Mouse (Mus musculus): ENCODE results near the gene Angptl7. TPM values are rescaled to one million over a fixed set of nuclear protein-coding genes. Genes with fewer than 3 reads are reported as not detected.

Angptl7 gene
- total and polyA plus RNA-seq, 2 experiments from 2014 or later: 0.21 to 0.52 TPM

DNA sequence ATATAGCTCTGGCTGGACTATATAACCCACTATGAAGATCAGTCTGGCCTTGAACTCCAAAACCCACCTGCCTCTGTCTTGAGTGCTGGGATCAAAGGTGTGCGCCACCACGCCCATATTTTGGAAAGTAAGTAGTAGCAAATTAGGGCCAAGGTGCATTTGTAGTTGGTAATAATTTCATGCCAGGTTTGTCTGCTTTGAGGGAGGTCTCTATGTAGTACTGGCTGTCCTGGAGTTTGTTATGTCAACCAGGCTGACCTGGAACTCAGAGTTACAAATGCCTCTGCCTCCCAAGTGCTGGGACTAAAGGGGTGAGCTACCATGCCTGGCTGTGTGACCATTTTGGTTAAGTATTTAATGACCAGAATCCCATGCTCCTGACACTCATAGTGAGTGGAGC lies 20.0 kb downstream of the Angptl7 start:
- no peak for ATAC-seq
- no peaks in the 10 kb centered on the region for H3K27me3 ChIP-seq (ENCODE audit: insufficient read depth, low read length)
- no peak overlapping the region for H3K9ac ChIP-seq
- H3K36me3 ChIP-seq (ENCODE audit: insufficient read depth): peaks cover 92% of the 10 kb centered on the region
- no peak overlapping the region for H3K4me3 ChIP-seq (ENCODE audit: low read depth, low read length)
- no peaks in the 10 kb centered on the region for H3K9me3 ChIP-seq (ENCODE audit: low read length)
- no peak for TF ChIP-seq CTCF (IDR thresholded peaks at IDR 0.05; ENCODE audit: low read depth)
- no peak overlapping the region for H3K4me2 ChIP-seq (ENCODE audit: low read depth)
- 99% methylated on average over 2 of the region's 2 CpGs for WGBS
- no peak for DNase-seq
- H3K27ac ChIP-seq (ENCODE audit: low read depth, low read length): no peak overlapping the region
- H3K4me1 ChIP-seq (ENCODE audit: insufficient read depth): no peaks in the 10 kb centered on the region

GRCm38 (mm10) chr4:148473496-148473895 lies 26.8 kb downstream of the Angptl7 start:
- H3K9me3 ChIP-seq (ENCODE audit: low read length): no peaks in the 10 kb centered on the region
- no peak overlapping the region for H3K9ac ChIP-seq
- H3K27me3 ChIP-seq (ENCODE audit: insufficient read depth, low read length): no peaks in the 10 kb centered on the region
- no peaks in the 10 kb centered on the region for H3K4me1 ChIP-seq (ENCODE audit: insufficient read depth)
- peaks cover 87% of the 10 kb centered on the region for H3K36me3 ChIP-seq (ENCODE audit: insufficient read depth)
- ATAC-seq: no peak
- no peak overlapping the region for H3K4me3 ChIP-seq (ENCODE audit: low read depth, low read length)
- H3K27ac ChIP-seq (ENCODE audit: low read depth, low read length): no peak overlapping the region
- H3K4me2 ChIP-seq (ENCODE audit: low read depth): no peak overlapping the region
- no peak for DNase-seq
- WGBS: 62% methylated on average over 5 of the region's 5 CpGs
- TF ChIP-seq CTCF (IDR thresholded peaks at IDR 0.05; ENCODE audit: low read depth): no peak

- no peak overlapping the region for H3K4me2 ChIP-seq (ENCODE audit: low read depth)
- ATAC-seq (no peak), DNase-seq (no peak)
- no peak overlapping the region for H3K4me3 ChIP-seq (ENCODE audit: low read depth, low read length)
- no peak for TF ChIP-seq CTCF (IDR thresholded peaks at IDR 0.05; ENCODE audit: low read depth)
- no peaks in the 10 kb centered on the region for H3K27me3 ChIP-seq (ENCODE audit: insufficient read depth, low read length)
- H3K9ac ChIP-seq: no peak overlapping the region
- H3K9me3 ChIP-seq (ENCODE audit: low read length): no peaks in the 10 kb centered on the region
- H3K36me3 ChIP-seq (ENCODE audit: insufficient read depth): peaks cover 90% of the 10 kb centered on the region
- 91% methylated on average over 8 of the region's 8 CpGs for WGBS
- H3K27ac ChIP-seq (ENCODE audit: low read depth, low read length): no peak overlapping the region
- H3K4me1 ChIP-seq (ENCODE audit: insufficient read depth): no peaks in the 10 kb centered on the region
These were observed 27.7 kb downstream of the Angptl7 start for GRCm38 (mm10) chr4:148472436-148473174.

GRCm38 (mm10) chr4:148471363-148471806 lies 28.9 kb downstream of the Angptl7 start:
- no peaks in the 10 kb centered on the region for H3K27me3 ChIP-seq (ENCODE audit: insufficient read depth, low read length)
- H3K4me2 ChIP-seq (ENCODE audit: low read depth): no peak overlapping the region
- no peaks in the 10 kb centered on the region for H3K4me1 ChIP-seq (ENCODE audit: insufficient read depth)
- TF ChIP-seq CTCF (IDR thresholded peaks at IDR 0.05; ENCODE audit: low read depth): no peak
- H3K27ac ChIP-seq (ENCODE audit: low read depth, low read length): no peak overlapping the region
- DNase-seq (no peak), ATAC-seq (no peak)
- no peak overlapping the region for H3K4me3 ChIP-seq (ENCODE audit: low read depth, low read length)
- H3K36me3 ChIP-seq (ENCODE audit: insufficient read depth): peaks cover 88% of the 10 kb centered on the region
- no peak overlapping the region for H3K9ac ChIP-seq
- 78% methylated on average over 10 of the region's 10 CpGs for WGBS
- no peaks in the 10 kb centered on the region for H3K9me3 ChIP-seq (ENCODE audit: low read length)

DNA sequence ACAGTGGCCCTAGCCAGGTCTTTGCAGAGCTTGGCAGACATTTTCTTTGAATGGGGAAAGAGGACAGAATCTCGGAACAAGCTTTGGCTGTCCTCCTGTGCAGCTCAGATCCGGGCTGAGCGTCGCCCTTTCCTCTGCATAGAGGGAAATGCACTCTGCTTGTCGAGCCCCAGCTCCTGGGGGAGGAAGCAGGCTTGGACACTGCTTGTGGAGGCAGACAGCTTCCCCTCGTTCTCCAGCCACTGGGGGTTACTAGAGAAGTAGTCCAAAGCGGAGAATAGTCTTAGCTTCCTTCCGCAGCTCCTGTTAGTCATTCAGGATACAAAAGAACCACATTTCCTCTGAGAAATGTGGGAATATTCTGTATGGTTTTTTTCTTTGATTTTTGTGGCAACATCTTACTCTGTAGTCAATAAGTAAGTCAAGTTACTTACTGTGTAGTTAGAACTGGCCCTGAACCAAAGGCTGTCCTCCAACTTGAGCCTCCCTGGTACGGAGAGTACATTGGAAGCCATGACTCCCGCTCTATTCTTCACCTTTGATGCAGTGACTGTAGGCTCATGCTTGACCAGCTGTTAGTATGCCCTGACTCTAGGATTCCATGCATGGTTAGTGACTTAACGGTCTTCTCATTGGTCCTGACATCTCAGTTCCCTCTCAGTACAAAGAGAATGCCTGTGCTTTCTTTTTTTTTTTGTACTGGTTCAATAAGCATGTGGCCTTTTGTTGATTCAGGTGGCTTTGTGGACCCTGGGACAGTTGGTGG lies 30.6 kb downstream of the Angptl7 start:
- Histone ChIP-seq H3K4me2 (ENCODE audit: low read depth) (no peak overlapping the region), H3K9me3 (ENCODE audit: low read length) (no peaks in the 10 kb centered on the region), H3K27me3 (ENCODE audit: insufficient read depth, low read length) (no peaks in the 10 kb centered on the region), H3K36me3 (ENCODE audit: insufficient read depth) (peaks cover 90% of the 10 kb centered on the region), H3K9ac (no peak overlapping the region), H3K27ac (ENCODE audit: low read depth, low read length) (no peak overlapping the region), H3K4me3 (ENCODE audit: low read depth, low read length) (no peak overlapping the region), H3K4me1 (ENCODE audit: insufficient read depth) (no peaks in the 10 kb centered on the region)
- no peak for ATAC-seq
- 92% methylated on average over 11 of the region's 11 CpGs for WGBS
- no peak for TF ChIP-seq CTCF (IDR thresholded peaks at IDR 0.05; ENCODE audit: low read depth)
- no peak for DNase-seq

DNA sequence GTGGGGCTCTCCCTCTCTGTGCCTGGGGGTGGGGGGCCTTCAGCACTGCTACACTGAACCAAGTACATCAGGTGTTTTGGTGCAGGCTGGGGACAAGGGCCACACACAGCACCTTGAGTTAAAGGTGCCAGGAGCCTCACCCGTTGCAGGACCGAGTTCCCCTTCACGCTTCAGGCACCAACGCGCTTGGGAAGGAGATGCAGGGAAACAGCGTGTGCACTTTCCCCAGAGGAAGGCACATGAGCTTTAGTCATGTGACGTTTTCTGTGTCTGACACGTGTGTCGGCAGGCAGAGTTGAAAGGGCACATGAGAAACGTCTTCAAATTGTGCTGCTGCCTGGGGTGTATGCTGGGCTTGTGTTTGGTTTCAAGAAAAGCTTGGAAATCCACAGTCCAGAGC lies 31.9 kb downstream of the Angptl7 start:
- 89% methylated on average over 10 of the region's 10 CpGs for WGBS
- TF ChIP-seq CTCF (IDR thresholded peaks at IDR 0.05; ENCODE audit: low read depth): no peak
- no peaks in the 10 kb centered on the region for H3K4me1 ChIP-seq (ENCODE audit: insufficient read depth)
- peaks cover 97% of the 10 kb centered on the region for H3K36me3 ChIP-seq (ENCODE audit: insufficient read depth)
- no peaks in the 10 kb centered on the region for H3K9me3 ChIP-seq (ENCODE audit: low read length)
- H3K4me2 ChIP-seq (ENCODE audit: low read depth): no peak overlapping the region
- H3K4me3 ChIP-seq (ENCODE audit: low read depth, low read length): no peak overlapping the region
- H3K27ac ChIP-seq (ENCODE audit: low read depth, low read length): no peak overlapping the region
- no peak overlapping the region for H3K9ac ChIP-seq
- DNase-seq (no peak), ATAC-seq (no peak)
- no peaks in the 10 kb centered on the region for H3K27me3 ChIP-seq (ENCODE audit: insufficient read depth, low read length)

GRCm38 (mm10) chr4:148466511-148467079 lies 33.7 kb downstream of the Angptl7 start:
- TF ChIP-seq CTCF (IDR thresholded peaks at IDR 0.05; ENCODE audit: low read depth): no peak
- no peak for ATAC-seq
- H3K27me3 ChIP-seq (ENCODE audit: insufficient read depth, low read length): no peaks in the 10 kb centered on the region

More at GRCm38 (mm10) chr4:148466511-148467079, 33.7 kb downstream of the Angptl7 start:
- no peak for DNase-seq
- Histone ChIP-seq H3K27ac (ENCODE audit: low read depth, low read length) (no peak overlapping the region), H3K9ac (no peak overlapping the region), H3K4me2 (ENCODE audit: low read depth) (no peak overlapping the region), H3K9me3 (ENCODE audit: low read length) (no peaks in the 10 kb centered on the region), H3K4me1 (ENCODE audit: insufficient read depth) (no peaks in the 10 kb centered on the region), H3K4me3 (ENCODE audit: low read depth, low read length) (no peak overlapping the region), H3K36me3 (ENCODE audit: insufficient read depth) (peaks cover 88% of the 10 kb centered on the region)
- WGBS: 95% methylated on average over 5 of the region's 5 CpGs

Measured in forebrain, postnatal 0 days (tissue).